Mouse (Mus musculus): ENCODE data around the gene Gaa. TPM values are rescaled to one million over a fixed set of nuclear protein-coding genes. Genes with fewer than 3 reads are reported as not detected.
"Not testable (repeated sequence)": the region's sequence is repeated elsewhere in the genome, so short reads cannot be mapped to it uniquely, and the experiment has no call there.

Gaa gene
- polyA plus RNA-seq, 1 experiment = 32.2 TPM

- TF ChIP-seq MYOD1 (IDR thresholded peaks at IDR 0.05; ENCODE audit: control insufficient read depth, insufficient read length, low read depth) = no peak
- no peak for TF ChIP-seq FOSL1 (IDR thresholded peaks at IDR 0.05; ENCODE audit: insufficient read depth, low read length, poor library complexity, severe bottlenecking)
- TF ChIP-seq MAX (IDR thresholded peaks at IDR 0.05) = no peak
- TF ChIP-seq CTCF (IDR thresholded peaks at IDR 0.05; ENCODE audit: control insufficient read depth, insufficient read depth, insufficient read length) = peak; percentile 2
- no peak for TF ChIP-seq CEBPB (IDR thresholded peaks at IDR 0.05; ENCODE audit: low read depth)
- Histone ChIP-seq H3ac (ENCODE audit: control insufficient read depth, insufficient read length, low read depth) (no peak overlapping the region), H3K79me2 (ENCODE audit: control insufficient read depth, insufficient read depth) (no peaks in the 10 kb centered on the region), H3K4me3 (ENCODE audit: insufficient read depth, poor library complexity, severe bottlenecking) (no peak overlapping the region), H3K27me3 (ENCODE audit: control insufficient read depth, insufficient read depth, insufficient read length) (no peaks in the 10 kb centered on the region), H3K79me3 (ENCODE audit: low read depth) (no peaks in the 10 kb centered on the region), H3K36me3 (ENCODE audit: control insufficient read depth, insufficient read depth) (no peaks in the 10 kb centered on the region)
These were observed 5.7 kb downstream of the Gaa start for GRCm38 (mm10) chr11:119273186-119273930.

GRCm38 (mm10) chr11:119281030-119281429 lies 13.3 kb downstream of the Gaa start:
- H3K36me3 ChIP-seq (ENCODE audit: control insufficient read depth, insufficient read depth) = no peaks in the 10 kb centered on the region
- TF ChIP-seq MYOG (IDR thresholded peaks at IDR 0.05; ENCODE audit: control insufficient read depth, extremely low read depth, insufficient read length) = no peak
- TF ChIP-seq CTCF (IDR thresholded peaks at IDR 0.05; ENCODE audit: control insufficient read depth, insufficient read depth, insufficient read length) = no peak
- no peak for TF ChIP-seq CEBPB (IDR thresholded peaks at IDR 0.05; ENCODE audit: low read depth)
- no peak for TF ChIP-seq FOSL1 (IDR thresholded peaks at IDR 0.05; ENCODE audit: insufficient read depth, low read length, poor library complexity, severe bottlenecking)
- no peak for TF ChIP-seq USF1 (IDR thresholded peaks at IDR 0.05; ENCODE audit: low read depth)
- no peak for TF ChIP-seq MAX (IDR thresholded peaks at IDR 0.05)
- no peak for TF ChIP-seq MYOD1 (IDR thresholded peaks at IDR 0.05; ENCODE audit: control insufficient read depth, insufficient read length, low read depth)

DNA sequence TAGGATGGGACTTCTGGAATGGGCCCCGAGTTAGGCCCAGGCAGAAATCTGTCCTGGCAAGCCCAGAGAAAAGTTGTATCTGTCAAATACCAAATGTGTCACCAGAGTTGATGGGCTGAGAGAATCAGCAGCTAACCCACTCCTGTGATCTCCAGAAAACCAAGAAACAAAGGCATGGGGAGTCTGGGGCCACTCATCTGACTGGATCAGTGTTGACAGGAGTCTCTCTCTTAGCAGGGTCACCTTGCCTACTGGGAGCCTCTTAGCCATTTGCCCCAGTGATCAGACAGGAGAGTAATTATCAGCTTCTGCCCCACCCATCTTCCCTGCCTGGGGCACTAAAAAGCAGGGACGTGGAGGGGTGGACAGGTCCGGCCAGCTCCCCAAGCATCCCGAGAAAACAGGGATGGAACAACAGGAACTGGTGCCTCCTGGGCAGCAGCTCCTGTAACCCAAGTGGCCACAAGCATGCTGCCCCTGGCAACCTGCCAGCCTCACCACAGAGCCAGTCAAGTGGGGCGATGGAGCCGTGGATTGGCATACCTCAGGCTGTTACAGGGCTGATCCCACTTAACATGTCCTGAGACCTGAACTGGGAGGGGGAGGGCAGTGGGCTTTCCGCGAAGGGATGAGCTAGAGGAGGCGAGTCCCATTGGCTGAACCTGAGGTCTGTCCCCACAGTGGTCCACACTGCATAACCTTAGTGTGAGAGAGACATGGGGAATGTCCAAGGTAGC lies 18.3 kb downstream of the Gaa start:
- H3K4me3 ChIP-seq (ENCODE audit: insufficient read depth, poor library complexity, severe bottlenecking) = no peak overlapping the region
- H3K79me2 ChIP-seq (ENCODE audit: control insufficient read depth, insufficient read depth) = no peaks in the 10 kb centered on the region
- TF ChIP-seq FOSL1 (IDR thresholded peaks at IDR 0.05; ENCODE audit: insufficient read depth, low read length, poor library complexity, severe bottlenecking) (no peak), CEBPB (IDR thresholded peaks at IDR 0.05; ENCODE audit: low read depth) (no peak), CTCF (IDR thresholded peaks at IDR 0.05; ENCODE audit: control insufficient read depth, insufficient read depth, insufficient read length) (no peak), USF1 (IDR thresholded peaks at IDR 0.05; ENCODE audit: low read depth) (no peak), MYOD1 (IDR thresholded peaks at IDR 0.05; ENCODE audit: control insufficient read depth, insufficient read length, low read depth) (no peak), MYOG (IDR thresholded peaks at IDR 0.05; ENCODE audit: control insufficient read depth, extremely low read depth, insufficient read length) (no peak), MAX (IDR thresholded peaks at IDR 0.05) (no peak)
- H3ac ChIP-seq (ENCODE audit: control insufficient read depth, insufficient read length, low read depth) = no peak overlapping the region
- no peaks in the 10 kb centered on the region for H3K27me3 ChIP-seq (ENCODE audit: control insufficient read depth, insufficient read depth, insufficient read length)
- no peaks in the 10 kb centered on the region for H3K79me3 ChIP-seq (ENCODE audit: low read depth)
- H3K36me3 ChIP-seq (ENCODE audit: control insufficient read depth, insufficient read depth) = peaks cover 39% of the 10 kb centered on the region

More at GRCm38 (mm10) chr11:119281030-119281429, 13.3 kb downstream of the Gaa start:
- H3ac ChIP-seq (ENCODE audit: control insufficient read depth, insufficient read length, low read depth) = no peak overlapping the region
- no peak overlapping the region for H3K4me3 ChIP-seq (ENCODE audit: insufficient read depth, poor library complexity, severe bottlenecking)
- H3K79me3 ChIP-seq (ENCODE audit: low read depth) = no peaks in the 10 kb centered on the region
- no peaks in the 10 kb centered on the region for H3K79me2 ChIP-seq (ENCODE audit: control insufficient read depth, insufficient read depth)
- H3K27me3 ChIP-seq (ENCODE audit: control insufficient read depth, insufficient read depth, insufficient read length) = no peaks in the 10 kb centered on the region

DNA sequence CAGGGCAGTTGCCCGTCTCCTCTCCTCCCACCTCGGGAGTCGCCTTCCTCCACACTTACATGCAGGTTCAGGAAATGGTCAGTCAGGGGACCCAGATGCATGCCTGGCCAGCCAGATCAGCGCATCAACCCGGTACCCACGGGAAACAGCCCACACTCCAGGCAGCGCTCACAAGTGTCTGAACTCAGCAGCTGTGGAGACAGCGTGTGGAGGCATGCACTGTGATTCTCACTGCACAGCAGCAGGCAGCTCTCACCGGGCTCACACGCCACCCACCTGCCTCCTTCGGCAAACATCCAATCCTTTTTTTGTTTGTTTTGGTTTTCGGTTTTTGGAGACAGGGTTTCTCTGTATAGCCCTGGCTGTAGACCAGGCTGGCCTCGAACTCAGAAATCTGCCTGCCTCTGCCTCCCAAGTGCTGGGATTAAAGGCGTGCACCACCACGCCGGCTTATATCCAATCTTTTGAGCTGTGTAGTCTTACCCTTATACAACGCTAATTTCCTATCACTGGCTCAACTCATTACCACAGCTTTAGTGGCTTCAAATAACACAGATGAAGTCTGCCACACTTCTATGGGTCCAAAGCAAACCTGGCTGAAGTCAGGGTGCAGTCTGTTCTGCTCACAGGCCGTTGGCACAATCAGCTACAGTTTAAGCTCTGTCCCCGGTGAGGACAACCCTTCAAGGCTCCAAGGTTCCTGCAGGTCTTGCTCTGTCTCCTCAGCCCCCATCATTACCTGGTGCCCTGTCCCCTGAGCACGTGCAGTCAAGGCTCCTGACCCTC lies 19.7 kb downstream of the Gaa start:
- no peak overlapping the region for H3K4me3 ChIP-seq (ENCODE audit: insufficient read depth, poor library complexity, severe bottlenecking)
- no peaks in the 10 kb centered on the region for H3K27me3 ChIP-seq (ENCODE audit: control insufficient read depth, insufficient read depth, insufficient read length)
- no peak overlapping the region for H3ac ChIP-seq (ENCODE audit: control insufficient read depth, insufficient read length, low read depth)
- TF ChIP-seq FOSL1 (IDR thresholded peaks at IDR 0.05; ENCODE audit: insufficient read depth, low read length, poor library complexity, severe bottlenecking) (no peak), USF1 (IDR thresholded peaks at IDR 0.05; ENCODE audit: low read depth) (no peak), MYOG (IDR thresholded peaks at IDR 0.05; ENCODE audit: control insufficient read depth, extremely low read depth, insufficient read length) (no peak), MAX (IDR thresholded peaks at IDR 0.05) (no peak), CEBPB (IDR thresholded peaks at IDR 0.05; ENCODE audit: low read depth) (no peak), MYOD1 (IDR thresholded peaks at IDR 0.05; ENCODE audit: control insufficient read depth, insufficient read length, low read depth) (no peak), CTCF (IDR thresholded peaks at IDR 0.05; ENCODE audit: control insufficient read depth, insufficient read depth, insufficient read length) (no peak)
- H3K36me3 ChIP-seq (ENCODE audit: control insufficient read depth, insufficient read depth) = peaks cover 52% of the 10 kb centered on the region
- H3K79me3 ChIP-seq (ENCODE audit: low read depth) = no peaks in the 10 kb centered on the region
- peaks cover 4% of the 10 kb centered on the region for H3K79me2 ChIP-seq (ENCODE audit: control insufficient read depth, insufficient read depth)

GRCm38 (mm10) chr11:119292861-119293260 lies 25.2 kb downstream of the Gaa start:
- Histone ChIP-seq H3K36me3 (ENCODE audit: control insufficient read depth, insufficient read depth) (peaks cover 95% of the 10 kb centered on the region), H3K79me2 (ENCODE audit: control insufficient read depth, insufficient read depth) (peaks cover 58% of the 10 kb centered on the region), H3K79me3 (ENCODE audit: low read depth) (peaks cover 24% of the 10 kb centered on the region)
- not testable (repeated sequence) for H3ac ChIP-seq (ENCODE audit: control insufficient read depth, insufficient read length, low read depth); H3K4me3 ChIP-seq (ENCODE audit: insufficient read depth, poor library complexity, severe bottlenecking); H3K27me3 ChIP-seq (ENCODE audit: control insufficient read depth, insufficient read depth, insufficient read length)
